Mouse (Mus musculus): ENCODE results near the gene Chrm5. TPM values are rescaled to one million over a fixed set of nuclear protein-coding genes. Genes with fewer than 3 reads are reported as not detected.
A peak's percentile ranks its signal among the peaks of the same experiment; 100 is the strongest.

Chrm5 gene
- 1 to 10 TPM in 1 of 2 experiments, under 1 TPM in 1; 0.44 to 1.5 TPM for total RNA-seq (2021)

DNA sequence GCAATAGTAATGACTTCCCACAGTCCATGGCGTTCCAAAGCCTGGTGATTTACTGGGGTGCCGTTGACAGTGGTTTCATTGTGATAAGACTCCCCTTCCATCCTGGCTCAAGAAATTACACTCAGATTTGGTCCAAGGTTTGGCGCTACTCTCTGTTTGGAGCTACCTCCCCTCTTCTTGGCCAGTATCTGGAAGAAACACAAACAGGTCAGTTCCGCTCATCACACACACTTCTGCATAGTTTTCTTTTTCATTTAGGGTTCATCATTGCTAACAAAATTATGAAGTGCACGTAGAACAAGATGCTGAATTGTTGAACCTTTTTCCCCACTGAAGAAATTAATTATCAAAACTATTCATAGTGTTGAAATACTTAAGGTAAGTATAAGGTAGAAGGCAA lies at the start of gene Chrm5:
Chrm5 (minus strand) TSS at position 101 of the 400 bp plus-strand sequence.
- DNase-seq (ENCODE audit: low spot score in 2 of 2) = no peak
- intact Hi-C loops (cut with DNase I) = loop anchor here (1.0 kb wide), 1 partner anchor 101 kb away; the partner anchor contains the start of gene Katnbl1

DNA sequence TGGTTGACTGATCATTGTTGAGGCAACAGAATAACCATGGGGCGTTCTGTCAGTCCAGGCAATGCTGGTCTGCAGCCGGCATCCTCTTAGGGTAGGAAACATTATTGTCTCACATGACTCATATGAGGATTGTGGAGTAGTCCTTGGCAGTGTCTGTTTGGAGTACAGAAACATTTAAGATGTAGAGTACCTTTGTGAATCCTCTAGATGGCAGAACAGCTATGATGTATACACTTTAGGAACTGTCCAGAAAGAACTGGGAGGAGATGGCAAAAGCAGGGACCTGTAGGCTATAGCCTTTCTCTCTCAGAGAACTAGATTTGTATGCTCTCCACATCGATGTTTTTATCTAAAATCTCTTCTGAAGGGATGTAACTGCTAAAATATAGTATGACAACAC lies 46.4 kb upstream of the Chrm5 start:
- DNase-seq (ENCODE audit: low spot score in 2 of 2) = no peak

DNA sequence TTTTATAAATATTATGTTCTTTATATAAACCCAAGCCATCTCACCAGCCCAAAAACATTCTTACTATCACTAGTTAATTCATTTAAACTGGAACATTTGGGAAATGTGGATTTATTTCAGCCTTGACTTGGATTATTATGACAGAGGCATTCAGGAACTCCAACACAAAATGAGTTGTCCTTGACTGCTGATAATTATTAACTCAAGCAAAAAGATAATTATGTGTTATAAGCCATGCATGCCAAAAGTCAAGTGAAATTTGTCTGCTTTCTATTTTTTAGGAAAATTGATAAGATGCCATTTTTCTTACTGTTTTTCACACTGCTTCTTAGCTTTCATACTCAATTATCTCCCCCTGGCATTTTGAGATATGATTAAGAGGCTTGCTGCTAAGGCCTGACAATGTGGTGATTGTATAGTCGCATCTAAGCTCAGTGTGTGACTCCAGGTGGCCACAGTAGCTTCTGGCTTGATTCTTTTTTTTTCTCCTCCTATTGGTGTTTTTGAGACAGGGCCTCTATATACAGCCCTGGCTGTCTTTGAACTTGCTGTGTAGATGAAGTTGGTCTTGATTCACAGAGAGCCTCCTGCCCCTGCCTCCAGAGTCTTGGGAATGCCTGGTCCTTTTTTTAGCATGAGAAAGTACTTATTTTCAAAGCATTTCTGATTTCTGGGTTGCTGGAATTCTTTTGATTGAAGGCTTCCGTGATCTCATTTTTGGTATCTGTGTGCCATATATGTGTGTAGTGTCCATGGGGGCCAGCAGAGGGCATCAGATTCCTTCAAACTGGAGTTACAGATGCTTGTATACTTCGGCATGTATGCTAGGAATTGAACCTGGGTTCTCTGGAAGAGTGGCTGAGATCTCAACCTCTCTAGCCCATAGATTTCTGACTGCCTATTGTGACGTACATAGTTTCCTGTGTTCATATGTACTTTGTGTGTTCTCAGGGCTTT lies 40.2 kb upstream of the Chrm5 start:
- no peak for DNase-seq (ENCODE audit: low spot score in 2 of 2)
- intact Hi-C loops (cut with DNase I) = no loop called here

More for the DNA sequence above, 46.4 kb upstream of the Chrm5 start:
- intact Hi-C loops (cut with DNase I) = no loop called here

DNA sequence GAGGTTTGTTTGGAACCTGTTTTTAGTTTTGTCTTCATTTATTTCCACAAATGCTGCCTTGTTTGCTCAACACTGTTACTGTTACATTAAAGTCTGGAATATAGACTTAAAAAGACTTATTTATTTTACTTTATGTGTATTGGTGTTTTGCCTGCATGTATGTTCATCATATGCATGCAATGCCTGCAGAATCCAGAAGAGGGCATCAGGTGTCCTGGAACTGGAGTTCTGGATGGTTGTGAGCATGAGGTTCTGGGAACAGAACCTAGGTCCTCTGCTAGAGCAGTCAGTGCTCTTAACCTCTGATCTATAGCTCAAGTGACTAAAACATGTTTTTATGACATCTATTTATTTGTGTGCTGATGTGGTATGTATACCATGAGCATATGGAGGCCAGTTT lies 38.0 kb upstream of the Chrm5 start:
- no peak for DNase-seq (ENCODE audit: low spot score in 2 of 2)
- intact Hi-C loops (cut with DNase I) = no loop called here

DNA sequence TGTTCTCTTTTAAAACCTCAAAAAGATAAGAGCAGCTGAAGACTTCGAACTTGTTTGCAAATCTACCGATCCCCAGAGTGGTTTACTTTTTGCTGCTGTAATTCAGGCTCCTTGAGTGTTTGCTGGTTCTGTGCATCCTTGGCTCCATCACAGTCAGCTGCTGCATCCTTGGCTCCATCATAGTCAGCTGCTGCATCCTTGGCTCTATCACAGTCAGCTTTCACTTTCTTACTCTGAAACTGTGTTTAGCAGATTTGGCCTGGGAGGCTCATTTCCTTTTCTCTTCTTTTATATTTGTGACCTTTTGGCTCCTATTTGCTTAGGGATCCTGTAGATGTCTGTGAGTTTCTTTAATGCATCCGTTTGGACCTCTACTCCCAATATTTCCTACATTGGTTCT lies 36.6 kb upstream of the Chrm5 start:
- no peak for DNase-seq (ENCODE audit: low spot score in 2 of 2)
- intact Hi-C loops (cut with DNase I) = no loop called here

DNA sequence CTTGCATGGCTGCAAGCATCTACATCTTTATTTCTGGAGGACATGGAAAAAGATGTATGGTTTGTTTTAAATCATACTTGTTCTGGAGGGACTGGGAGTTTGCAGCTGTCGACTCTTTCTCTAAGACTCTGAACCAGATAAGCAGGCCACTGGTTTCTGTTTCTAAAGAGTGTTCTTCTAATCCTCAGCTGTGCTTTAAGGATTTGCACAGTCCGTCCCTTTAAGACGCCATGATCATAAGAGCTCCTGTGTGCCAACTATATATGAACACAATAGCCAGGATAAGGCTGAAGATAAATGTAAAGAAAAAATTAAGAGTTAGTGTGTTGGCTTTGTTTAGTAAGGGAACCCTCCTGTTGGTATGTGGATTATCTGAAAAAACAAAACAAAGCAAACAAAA lies 36.2 kb upstream of the Chrm5 start:
- intact Hi-C loops (cut with DNase I) = no loop called here
- DNase-seq (ENCODE audit: low spot score in 2 of 2) = no peak

DNA sequence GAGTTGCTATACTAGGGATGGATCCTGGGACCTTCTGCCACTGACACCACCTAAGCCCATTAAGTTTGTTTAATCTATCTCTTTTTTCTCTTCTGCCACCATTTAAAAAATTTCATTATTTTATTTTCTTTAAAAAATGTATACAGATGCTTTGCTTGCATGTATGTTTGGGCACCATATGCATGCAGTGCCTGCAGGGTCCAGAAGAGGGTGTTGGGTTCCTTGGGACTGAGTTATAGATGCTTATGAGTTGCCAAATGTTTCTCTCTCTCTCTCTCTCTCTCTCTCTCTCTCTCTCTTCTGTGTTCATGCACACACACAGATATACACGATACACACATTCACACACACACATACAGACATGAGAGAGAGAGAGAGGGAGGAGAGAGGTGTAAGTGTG lies 32.5 kb upstream of the Chrm5 start:
- DNase-seq (ENCODE audit: low spot score in 2 of 2) = no peak
- intact Hi-C loops (cut with DNase I) = no loop called here

DNA sequence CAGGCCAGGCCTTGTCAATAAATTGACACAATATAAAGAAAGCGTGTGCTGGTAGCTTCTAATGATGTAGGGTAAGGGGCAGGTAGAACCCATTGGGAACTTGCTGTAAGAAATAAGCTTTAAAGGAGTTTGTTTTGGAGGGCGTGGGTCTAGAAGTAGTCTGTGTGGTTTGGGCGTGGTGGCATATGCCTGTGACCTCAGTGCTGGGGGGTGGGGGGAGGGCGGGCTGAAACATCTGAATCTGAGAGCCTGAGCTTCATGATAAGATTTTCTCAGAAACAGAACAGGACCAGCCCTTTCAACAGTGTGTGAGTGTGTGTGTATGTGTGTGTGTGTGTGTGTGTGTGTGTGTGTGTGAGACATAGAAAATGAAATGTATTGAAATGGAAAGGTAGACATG lies 29.6 kb upstream of the Chrm5 start:
- intact Hi-C loops (cut with DNase I) = no loop called here
- no peak for DNase-seq (ENCODE audit: low spot score in 2 of 2)

DNA sequence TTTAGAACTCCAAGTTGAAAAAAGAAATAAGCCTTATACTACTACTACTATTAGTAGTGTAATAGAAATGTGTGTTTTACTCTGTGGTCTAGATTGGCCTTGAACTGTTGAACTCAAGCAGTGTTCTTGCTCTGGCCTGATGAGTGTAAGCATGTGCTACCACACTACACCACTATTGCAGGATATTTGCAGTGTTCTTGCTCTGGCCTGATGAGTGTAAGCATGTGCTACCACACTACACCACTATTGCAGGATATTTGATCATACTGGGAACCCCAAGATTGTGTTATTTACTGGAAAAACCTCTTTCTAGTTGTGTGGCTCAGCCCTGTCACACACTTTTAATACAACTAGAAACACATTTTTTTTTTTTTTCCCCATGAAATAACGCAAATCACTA lies 26.9 kb upstream of the Chrm5 start:
- intact Hi-C loops (cut with DNase I) = loop anchor here (10.0 kb wide), 1 partner anchor 797 kb away; no protein-coding TSS in a partner anchor

DNA sequence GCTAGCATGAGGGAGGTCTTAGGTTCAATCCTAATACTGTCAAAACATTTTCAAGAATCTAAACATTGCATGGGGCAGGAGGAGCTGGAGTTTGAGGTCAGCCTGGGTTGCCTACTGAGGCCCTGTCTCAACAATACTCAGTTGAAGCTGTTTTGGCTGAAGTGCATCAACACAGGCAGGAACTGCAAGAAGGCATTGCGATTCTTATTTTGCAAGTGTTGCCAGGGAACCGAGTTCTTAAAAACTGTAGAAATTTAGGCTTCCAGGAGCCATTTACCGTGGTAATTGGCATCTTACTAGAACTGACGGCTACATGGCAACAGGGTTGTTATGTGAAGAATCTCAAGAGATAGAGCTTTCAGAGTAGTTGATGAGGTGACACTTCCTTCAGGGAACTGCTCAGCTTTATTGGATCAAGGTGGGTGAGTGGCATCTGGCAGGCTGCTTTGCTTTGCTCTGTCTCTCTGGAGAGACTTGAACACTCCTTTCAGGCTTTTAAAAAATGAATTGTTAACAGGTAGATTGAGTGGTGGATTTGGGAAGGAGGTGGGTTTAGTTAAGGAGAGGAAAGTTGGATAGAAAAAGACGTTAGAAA lies 26.4 kb upstream of the Chrm5 start:
- DNase-seq (ENCODE audit: low spot score in 2 of 2) = no peak
- intact Hi-C loops (cut with DNase I) = loop anchor here (10.0 kb wide), 1 partner anchor 798 kb away; no protein-coding TSS in a partner anchor

More for the DNA sequence above, 26.9 kb upstream of the Chrm5 start:
- DNase-seq (ENCODE audit: low spot score in 2 of 2) = no peak

DNA sequence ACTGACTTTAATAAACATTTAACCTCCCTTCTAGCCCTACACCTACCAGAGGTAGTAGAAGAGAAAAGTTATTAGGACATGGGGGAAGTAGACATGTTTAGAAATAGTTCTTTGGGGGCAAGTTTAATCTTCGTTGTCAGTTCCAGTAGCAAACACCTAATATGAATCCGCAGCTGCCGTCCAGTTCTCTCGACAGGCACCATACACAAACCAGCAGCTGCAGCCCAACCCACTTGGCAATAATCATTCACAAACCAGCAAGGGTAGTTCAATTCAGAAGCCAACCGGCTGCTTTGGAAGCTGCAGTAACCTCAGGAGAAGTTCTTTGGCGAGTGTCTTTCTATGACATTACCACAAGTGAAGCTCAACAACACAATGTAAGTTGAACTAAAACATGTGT lies 23.4 kb upstream of the Chrm5 start:
- intact Hi-C loops (cut with DNase I) = loop anchor here (10.0 kb wide), 1 partner anchor 801 kb away; no protein-coding TSS in a partner anchor
- DNase-seq (ENCODE audit: low spot score in 2 of 2) = no peak

DNA sequence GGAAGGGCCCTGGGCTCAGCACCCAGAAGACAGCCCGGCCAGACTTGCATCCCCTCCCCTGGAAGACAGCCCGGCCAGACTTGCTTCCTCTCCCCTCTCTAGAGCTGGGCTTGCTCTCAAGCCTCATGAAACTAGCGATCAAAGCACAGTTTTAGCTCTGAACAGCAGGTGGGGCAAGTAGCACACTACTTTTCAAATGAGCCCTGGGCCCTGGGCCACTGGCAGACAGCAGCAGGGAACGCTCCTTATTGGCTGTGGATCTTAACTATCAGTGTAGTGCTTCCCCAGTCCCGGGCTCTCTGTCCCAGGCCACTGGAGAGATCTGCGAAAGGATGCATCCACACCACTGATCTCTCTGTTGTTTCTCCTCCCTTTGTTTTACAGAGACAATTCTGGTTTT lies 20.6 kb upstream of the Chrm5 start:
- DNase-seq (ENCODE audit: low spot score in 2 of 2) = peak; percentile 62 to 64
- intact Hi-C loops (cut with DNase I) = loop anchor here (2.0 to 10.0 kb wide), 2 partner anchors 268 to 804 kb away; no protein-coding TSS in a partner anchor

DNA sequence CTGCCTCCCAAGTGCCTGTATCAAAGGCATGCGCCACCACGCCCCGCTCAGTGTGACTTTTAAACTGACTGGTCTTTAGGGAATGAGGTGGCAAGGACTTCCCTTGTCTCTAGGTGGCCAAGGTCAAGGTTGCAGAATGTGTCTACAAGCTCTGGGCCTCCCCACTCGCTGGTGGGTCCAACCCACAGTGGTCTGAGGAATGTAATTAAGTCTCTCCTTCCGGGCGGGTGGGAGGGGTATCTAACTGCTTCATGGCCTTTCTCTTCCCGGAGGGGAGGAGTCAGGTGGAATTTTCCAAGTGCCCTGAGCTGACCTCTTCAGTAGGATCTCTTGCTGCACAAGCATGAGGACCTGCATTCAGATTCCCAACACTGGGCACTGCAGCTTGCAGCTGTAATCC lies 17.3 kb upstream of the Chrm5 start:
- DNase-seq (ENCODE audit: low spot score in 2 of 2) = no peak
- intact Hi-C loops (cut with DNase I) = no loop called here

DNA sequence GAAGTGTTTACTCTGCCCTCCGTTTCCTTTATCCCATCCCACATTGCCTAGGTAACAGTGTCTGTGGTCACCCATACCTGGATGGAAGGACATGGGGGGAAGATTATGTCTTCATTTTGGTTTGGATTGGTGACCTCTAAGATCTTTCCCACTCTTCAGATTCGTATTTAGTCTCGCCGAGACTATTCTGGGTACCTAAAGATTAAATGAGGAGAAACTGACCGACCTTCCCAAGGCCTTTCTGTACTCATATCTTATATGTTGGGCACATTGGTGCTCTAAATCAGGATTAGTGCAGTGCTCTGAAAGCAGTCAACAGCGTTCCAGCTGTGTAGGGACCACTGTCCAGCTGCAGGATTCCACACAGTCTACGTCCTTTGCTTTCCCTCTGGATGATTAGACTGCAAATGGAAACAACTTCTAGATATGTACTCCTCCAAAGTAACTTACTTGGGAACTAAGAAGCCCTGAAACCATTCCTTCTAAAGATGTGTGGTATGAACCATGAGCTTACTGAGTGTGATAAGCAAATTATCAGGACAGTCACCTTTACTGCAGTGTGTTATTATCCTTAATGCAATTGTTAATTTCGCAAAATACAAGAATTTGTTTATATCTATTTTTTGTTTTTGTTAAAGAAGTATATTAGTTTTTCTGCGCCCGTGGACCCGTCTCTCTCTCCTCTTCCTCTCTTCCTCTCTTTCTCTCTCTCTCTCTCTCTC lies 13.1 kb upstream of the Chrm5 start:
- no peak for DNase-seq (ENCODE audit: low spot score in 2 of 2)
- intact Hi-C loops (cut with DNase I) = no loop called here

DNA sequence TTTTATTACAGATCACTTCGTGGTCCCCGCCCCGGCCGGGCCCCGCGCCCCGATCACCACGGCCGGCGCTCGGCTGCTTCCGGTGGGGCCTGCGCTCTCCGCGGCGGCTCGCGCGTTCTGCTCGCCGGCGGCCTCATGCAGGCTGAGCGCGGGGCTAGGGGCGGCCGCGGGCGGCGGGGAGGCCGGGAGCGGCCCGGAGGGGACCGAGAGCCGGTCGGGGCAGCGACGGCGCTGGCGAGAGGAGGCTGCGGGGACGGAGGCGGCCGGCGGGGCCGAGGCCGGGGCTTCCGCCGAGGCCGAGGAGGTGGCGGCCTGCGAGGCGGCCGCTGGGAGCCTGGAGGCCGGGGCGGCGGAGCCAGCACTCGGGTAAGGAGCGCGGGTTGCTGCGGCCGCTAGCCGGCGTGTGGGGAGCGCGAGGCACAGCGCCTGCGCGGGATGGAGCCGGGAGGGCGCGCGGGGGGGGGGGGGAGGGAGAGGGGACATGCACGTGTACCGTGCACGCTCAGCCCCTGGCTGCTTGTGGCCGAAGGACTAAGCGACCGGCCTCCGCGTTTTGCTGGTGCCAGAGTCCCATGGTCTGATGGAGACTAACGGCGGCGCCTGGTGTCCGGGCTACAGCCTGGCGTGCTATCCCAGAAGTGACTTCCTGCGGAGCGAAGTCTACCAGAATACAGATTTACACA lies 12.4 kb upstream of the Chrm5 start, which contains the start of gene Aven:
Aven (plus strand) TSS at position 109 of the 683 bp plus-strand sequence.
- intact Hi-C loops (cut with DNase I) = no loop called here
- DNase-seq (ENCODE audit: low spot score in 2 of 2) = peak; percentile 87 to 89

DNA sequence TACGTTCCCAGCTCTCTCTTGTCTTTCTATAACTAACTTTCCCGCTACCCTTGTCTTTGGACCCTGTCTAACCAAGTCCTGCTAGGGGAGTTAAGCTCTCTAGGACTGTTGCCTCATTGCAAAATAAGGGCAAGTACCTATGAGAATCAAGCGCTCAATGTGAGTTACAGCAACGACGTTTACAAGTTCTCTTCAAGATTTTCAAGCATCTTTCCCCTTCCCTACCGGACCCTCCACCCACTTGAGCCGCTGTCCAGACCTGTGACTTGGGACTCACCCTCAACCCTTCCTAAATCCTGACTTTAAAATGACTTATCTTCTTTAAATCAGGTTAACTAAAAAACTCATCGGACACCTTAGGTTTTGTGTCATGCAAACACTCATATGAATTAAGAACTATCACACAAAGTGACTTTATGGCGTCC lies 11.9 kb upstream of the Chrm5 start:
- intact Hi-C loops (cut with DNase I) = no loop called here
- DNase-seq (ENCODE audit: low spot score in 2 of 2) = no peak

DNA sequence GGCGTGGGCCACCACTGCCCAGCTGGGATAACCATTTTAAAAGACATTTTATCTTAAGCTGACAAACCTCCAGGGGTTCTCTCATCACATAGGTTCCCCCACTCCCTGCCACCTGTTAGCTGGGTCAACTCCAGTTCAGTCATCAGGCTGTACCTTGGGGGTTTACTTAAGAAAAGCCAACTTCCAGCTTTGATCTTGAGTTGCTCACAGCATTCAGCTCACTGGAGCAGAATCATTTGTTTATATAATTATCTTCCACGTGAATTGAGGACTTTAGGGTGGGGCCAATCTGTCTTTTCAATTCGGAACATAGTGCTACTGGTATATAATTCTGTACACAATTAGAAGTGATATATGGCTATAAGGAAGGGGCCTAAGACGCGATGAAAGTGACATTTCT lies 11.1 kb upstream of the Chrm5 start:
- intact Hi-C loops (cut with DNase I) = no loop called here
- no peak for DNase-seq (ENCODE audit: low spot score in 2 of 2)

DNA sequence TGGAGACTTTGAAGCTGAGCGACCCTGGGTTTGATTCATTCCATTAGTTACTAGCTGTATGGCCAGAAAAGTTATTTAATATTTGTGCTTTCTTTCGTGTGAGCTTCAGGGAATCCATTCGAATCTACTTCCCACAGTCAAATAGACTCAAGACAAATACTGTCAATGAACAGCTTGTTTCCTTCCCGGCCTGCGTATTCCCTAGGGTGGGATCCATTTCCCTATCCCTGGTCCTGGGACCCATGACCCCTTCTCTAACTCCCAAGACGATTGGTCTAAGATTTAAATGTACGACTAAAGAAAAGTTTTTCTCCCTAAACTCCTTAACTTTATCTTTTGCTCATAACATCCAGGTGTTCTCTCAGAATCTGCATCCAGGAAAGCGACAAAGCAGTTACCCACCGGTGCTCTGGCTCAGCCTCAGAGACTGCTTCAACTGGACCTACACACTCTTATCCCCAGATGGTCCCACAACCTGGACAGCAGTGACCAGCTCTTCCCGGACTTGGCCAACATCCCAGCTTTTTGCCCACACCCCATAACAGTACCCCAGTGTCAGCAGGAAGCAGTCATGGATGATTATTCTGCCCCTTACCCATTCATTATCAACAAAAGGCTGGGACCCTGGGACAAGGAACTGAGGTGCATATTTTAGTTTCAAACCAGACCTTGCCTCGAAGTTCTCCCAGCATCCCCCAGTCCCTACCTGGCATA lies 10.1 kb upstream of the Chrm5 start:
- no peak for DNase-seq (ENCODE audit: low spot score in 2 of 2)
- intact Hi-C loops (cut with DNase I) = no loop called here

DNA sequence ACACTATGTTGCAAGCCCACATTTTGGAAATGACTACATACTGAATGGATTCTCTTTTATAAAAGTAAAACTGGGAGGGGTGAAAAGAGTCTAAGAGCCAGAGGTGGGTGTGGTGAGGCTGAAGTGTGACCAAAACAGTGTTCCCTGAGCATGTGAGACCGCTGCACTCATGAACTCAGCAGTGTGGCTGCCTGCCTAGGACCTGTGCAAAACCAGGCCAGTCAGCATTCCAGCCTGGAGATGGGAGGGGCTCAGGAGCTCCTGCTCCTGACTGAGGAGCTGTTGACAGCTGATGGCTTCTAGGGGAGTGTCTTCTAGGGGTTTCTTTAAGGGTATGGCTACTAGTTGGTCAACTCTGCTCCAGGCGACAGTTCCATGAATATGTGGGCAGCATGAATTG lies 4.3 kb upstream of the Chrm5 start:
- no peak for DNase-seq (ENCODE audit: low spot score in 2 of 2)
- intact Hi-C loops (cut with DNase I) = no loop called here

All from left cerebral cortex, postnatal 36 days (tissue).